Mouse (Mus musculus) heart, adult 2 months (tissue): Measurements from ENCODE around the gene Slc26a1.

ENCODE experiments used
- CTCF ChIP-seq: fragments of 200-600 bp; IDR thresholded peaks from 2 replicates; pipeline ENCODE4 v1.8.1; 2022; ENCODE audit warnings: antibody characterized with exemption, mild to moderate bottlenecking, moderate library complexity
- POLR2A ChIP-seq: fragments of 200-500 bp; IDR thresholded peaks from 2 replicates; pipeline ENCODE4 v1.6.1; 2011; ENCODE audit warnings: mild to moderate bottlenecking, low read depth, low read length, control low read depth; ENCODE audit not compliant: insufficient read depth

DNA sequence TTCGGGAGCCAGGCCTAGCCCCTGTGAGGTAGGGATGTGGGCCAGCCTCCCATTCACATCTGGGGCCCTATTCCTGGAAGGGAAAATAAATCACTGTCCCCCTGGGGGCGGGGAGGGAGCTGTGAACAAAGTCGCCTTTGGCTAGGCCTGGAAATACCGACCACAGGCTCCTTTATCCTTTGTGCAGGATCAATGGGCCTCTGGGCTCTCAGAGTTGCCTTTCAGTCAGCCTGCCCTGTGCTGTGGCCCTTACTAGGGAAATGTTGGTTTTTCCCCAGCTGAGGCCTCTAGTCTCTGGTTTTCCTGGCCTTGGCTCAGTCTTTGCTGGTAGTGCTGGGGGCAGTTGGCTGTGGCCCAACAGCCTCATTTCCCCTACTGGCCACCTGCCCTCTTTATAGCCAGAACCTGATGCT lies 22.0 kb upstream of the Slc26a1 start:
- TF ChIP-seq CTCF (no peak), POLR2A (no peak)
